Mouse (Mus musculus) urinary bladder, postnatal 14 days (tissue): Measurements from ENCODE around the gene 9130023H24Rik.

Experiments used
- DNase-seq: peaks from one replicate; pipeline ENCODE4 v3.0.0; 2021; ENCODE audit warnings: low spot score

The 9130023H24Rik gene

GRCm38 (mm10) chr7:128237927-128238778, at the start of gene 9130023H24Rik:
Gene 9130023H24Rik (minus strand): TSS chr7:128238031.
- peak; percentile 100 for DNase-seq

- no peak for DNase-seq
These were observed 47.2 kb upstream of the 9130023H24Rik start for GRCm38 (mm10) chr7:128285060-128285459.

- DNase-seq = no peak
These were observed 46.2 kb upstream of the 9130023H24Rik start for GRCm38 (mm10) chr7:128284047-128284446.

GRCm38 (mm10) chr7:128282532-128283244, 44.9 kb upstream of the 9130023H24Rik start:
- DNase-seq = no peak

- no peak for DNase-seq
These were observed 43.9 kb upstream of the 9130023H24Rik start for GRCm38 (mm10) chr7:128281765-128282164.

- no peak for DNase-seq
These were observed 41.9 kb upstream of the 9130023H24Rik start for GRCm38 (mm10) chr7:128279750-128280149.

- no peak for DNase-seq
These were observed 38.2 kb upstream of the 9130023H24Rik start for GRCm38 (mm10) chr7:128276051-128276450.

- no peak for DNase-seq
These were observed 33.7 kb upstream of the 9130023H24Rik start for GRCm38 (mm10) chr7:128271496-128271895.

- no peak for DNase-seq
These were observed 32.6 kb upstream of the 9130023H24Rik start for GRCm38 (mm10) chr7:128270431-128270850.

GRCm38 (mm10) chr7:128267813-128268212, 30.0 kb upstream of the 9130023H24Rik start:
- DNase-seq = no peak

- DNase-seq = no peak
These were observed 29.6 kb upstream of the 9130023H24Rik start for GRCm38 (mm10) chr7:128267391-128267790.

- DNase-seq = no peak
These were observed 28.2 kb upstream of the 9130023H24Rik start for GRCm38 (mm10) chr7:128266056-128266455.

- no peak for DNase-seq
These were observed 27.6 kb upstream of the 9130023H24Rik start, which contains the start of gene Slc5a2 for GRCm38 (mm10) chr7:128265411-128265810. Gene Slc5a2 (plus strand): TSS chr7:128265657.

GRCm38 (mm10) chr7:128256783-128257334, 19.0 kb upstream of the 9130023H24Rik start:
- DNase-seq = no peak

- DNase-seq = no peak
These were observed 17.9 kb upstream of the 9130023H24Rik start for GRCm38 (mm10) chr7:128255757-128256156.

GRCm38 (mm10) chr7:128254978-128255377, 17.1 kb upstream of the 9130023H24Rik start:
- DNase-seq = no peak

GRCm38 (mm10) chr7:128252609-128253008, 14.8 kb upstream of the 9130023H24Rik start:
- no peak for DNase-seq

GRCm38 (mm10) chr7:128251946-128252345, 14.1 kb upstream of the 9130023H24Rik start:
- no peak for DNase-seq

- no peak for DNase-seq
These were observed 12.2 kb upstream of the 9130023H24Rik start for GRCm38 (mm10) chr7:128249998-128250397.

- DNase-seq = no peak
These were observed 10.5 kb upstream of the 9130023H24Rik start for GRCm38 (mm10) chr7:128248081-128249042.

- peak; percentile 91 for DNase-seq
These were observed 9.6 kb upstream of the 9130023H24Rik start for GRCm38 (mm10) chr7:128247443-128247842.
